ENCODE assay signal across 26 mouse cellular contexts in genomic region chr2:92014248-92014647, GRCm38 (mm10). TPM values are rescaled to one million over a fixed set of nuclear protein-coding genes. Genes with fewer than 3 reads are reported as not detected.
"Had no signal": no experiment of that assay in that cellular context is flagged by ENCODE, and none has a peak within 500 bp of the region (broad histone marks: within the 10 kb centered on the region; RNA-seq: fewer than 3 reads in every experiment).

No protein-coding gene starts in this region.

- H3K9me3 ChIP-seq: heart, embryonic 13.5 days; heart, embryonic 15.5 days; hindbrain, embryonic 13.5 days; hindbrain, embryonic 15.5 days; limb, embryonic 13.5 days; limb, embryonic 15.5 days; liver, embryonic 12.5 days had no signal

- H3K4me3 ChIP-seq: heart, adult 2 months; heart, embryonic 13.5 days; heart, embryonic 15.5 days; hindbrain, embryonic 13.5 days; hindbrain, embryonic 15.5 days; limb, embryonic 13.5 days; limb, embryonic 15.5 days; liver, embryonic 12.5 days had no signal

- H3K36me3 ChIP-seq: heart, embryonic 13.5 days; heart, embryonic 15.5 days; hindbrain, embryonic 13.5 days; hindbrain, embryonic 15.5 days; limb, embryonic 13.5 days; limb, embryonic 15.5 days; liver, embryonic 12.5 days had no signal

- H3K27ac ChIP-seq: heart, adult 2 months; heart, embryonic 13.5 days; heart, embryonic 15.5 days; hindbrain, embryonic 13.5 days; hindbrain, embryonic 15.5 days; hindbrain, postnatal 0 days; limb, embryonic 13.5 days; liver, embryonic 12.5 days; liver, embryonic 14.5 days had no signal

- DNase-seq: gastrocnemius, postnatal 10 days; gastrocnemius, postnatal 36 days; heart, adult 11 months; heart, adult 2 months; heart, postnatal 14 days; heart, postnatal 36 days; kidney, adult 11 months; kidney, adult 2 months; kidney, adult 9 months; kidney, postnatal 10 days; kidney, postnatal 25 days; layer of hippocampus, adult 9-11 months; layer of hippocampus, postnatal 36 days; left cerebral cortex, postnatal 4 days had no signal

- H3K4me2 ChIP-seq: heart, embryonic 11.5 days; heart, embryonic 13.5 days; heart, embryonic 15.5 days; hindbrain, embryonic 13.5 days; hindbrain, embryonic 15.5 days; limb, embryonic 13.5 days; limb, embryonic 15.5 days; liver, embryonic 12.5 days had no signal

- H3K9ac ChIP-seq: heart, embryonic 13.5 days; heart, embryonic 15.5 days; hindbrain, embryonic 13.5 days; hindbrain, embryonic 15.5 days; limb, embryonic 13.5 days; limb, embryonic 15.5 days; liver, embryonic 12.5 days; liver, embryonic 14.5 days had no signal

- H3K27me3 ChIP-seq: hindbrain, embryonic 15.5 days had no signal

- ATAC-seq: hindbrain, postnatal 0 days; intestine, embryonic 16.5 days; liver, embryonic 12.5 days had no signal

RNA-seq across cellular contexts. Expression of gene Creb3l1, which starts 10.1 kb away (rescaled TPM):
- total RNA-seq: hematopoietic stem cell, adult 5-6 weeks had no signal
